In the genomic region with DNA sequence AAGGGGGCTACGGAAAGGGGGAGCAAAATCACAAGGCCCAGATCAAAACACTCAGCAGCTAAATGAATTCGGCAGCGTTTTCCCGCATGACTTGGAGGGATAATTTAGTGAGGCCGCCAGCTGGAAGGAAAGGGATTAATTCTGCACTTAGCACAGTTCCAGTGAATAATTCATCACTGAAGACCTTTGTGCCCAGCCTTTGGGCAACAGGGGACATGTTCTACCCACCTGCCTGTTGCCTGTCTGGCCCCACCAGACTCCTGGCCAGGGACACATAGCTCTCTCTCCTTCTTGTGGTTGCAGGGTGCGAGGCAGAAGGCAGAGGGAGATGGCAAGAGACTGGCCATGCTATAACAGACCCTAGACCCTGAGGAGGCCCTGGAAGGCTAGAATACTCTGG, we compare ENCODE assay signal across 16 mouse cellular contexts. TPM values are rescaled to one million over a fixed set of nuclear protein-coding genes. Genes with fewer than 3 reads are reported as not detected.
DNase-seq lines count a peak whose midpoint lies in the region; ATAC-seq and TF ChIP-seq lines count a peak whose summit lies in the region.
"Had no signal": no experiment of that assay in that cellular context is flagged by ENCODE, and none has a peak within 500 bp of the region (broad histone marks: within the 10 kb centered on the region; RNA-seq: fewer than 3 reads in every experiment).

No protein-coding gene starts in this region.

- H3K4me2 ChIP-seq in embryonic facial prominence, embryonic 11.5 days (ENCODE audit: low read depth, low read length) = no peak overlapping the region
- no peak overlapping the region for H3K4me2 ChIP-seq in forebrain, postnatal 0 days (ENCODE audit: low read depth)
- no peak overlapping the region for H3K4me2 ChIP-seq in midbrain, embryonic 13.5 days (replicated peaks)
- H3K4me2 ChIP-seq: lung, embryonic 15.5 days; neural tube, embryonic 12.5 days had no signal

- no peak for TF ChIP-seq POLR2A in cortical plate, adult 2 months (IDR thresholded peaks at IDR 0.05; ENCODE audit: extremely low read depth, insufficient read depth, low read length)

- WGBS in embryonic facial prominence, embryonic 11.5 days = 39% methylated on average over 6 of the region's 6 CpGs
- 46% methylated on average over 6 of the region's 6 CpGs for WGBS in embryonic facial prominence, embryonic 10.5 days
- WGBS in forebrain, postnatal 0 days = 6% methylated on average over 6 of the region's 6 CpGs
- WGBS in midbrain, embryonic 13.5 days = 13% methylated on average over 6 of the region's 6 CpGs

- H3K4me1 ChIP-seq in embryonic facial prominence, embryonic 11.5 days (ENCODE audit: control insufficient read depth, insufficient read depth, low read length) = no peaks in the 10 kb centered on the region
- peaks cover 43% of the 10 kb centered on the region for H3K4me1 ChIP-seq in embryonic facial prominence, embryonic 10.5 days
- peaks cover 12% of the 10 kb centered on the region for H3K4me1 ChIP-seq in cortical plate, adult 2 months (ENCODE audit: control insufficient read depth, insufficient read depth, low read length)
- H3K4me1 ChIP-seq in forebrain, postnatal 0 days (ENCODE audit: insufficient read depth) = peaks cover 22% of the 10 kb centered on the region
- H3K4me1 ChIP-seq in midbrain, embryonic 13.5 days (replicated peaks) = peaks cover 72% of the 10 kb centered on the region

- H3K9ac ChIP-seq in embryonic facial prominence, embryonic 11.5 days (replicated peaks; ENCODE audit: low read length) = no peak overlapping the region
- H3K9ac ChIP-seq in forebrain, postnatal 0 days = peak overlapping the region; percentile 25; the same call in 1 of the 2 replicates
- no peak overlapping the region for H3K9ac ChIP-seq in midbrain, embryonic 13.5 days (replicated peaks)
- H3K9ac ChIP-seq: lung, embryonic 15.5 days; neural tube, embryonic 12.5 days had no signal

- intact Hi-C loops in heart, postnatal 10 days (cut with DNase I) = no loop called here

- no peak for DNase-seq in embryonic facial prominence, embryonic 11.5 days (ENCODE audit: low spot score)
- DNase-seq in embryonic facial prominence, embryonic 10.5 days (ENCODE audit: low spot score) = no peak
- peak; percentile 77 for DNase-seq in forebrain, postnatal 0 days
- no peak for DNase-seq in gastrocnemius, adult 18-20 months (ENCODE audit: low spot score)
- DNase-seq in heart, postnatal 10 days = no peak
- DNase-seq: heart, adult 2 months; heart, postnatal 36 days; right cerebral cortex, adult 18-20 months had no signal

- H3K27ac ChIP-seq in embryonic facial prominence, embryonic 11.5 days (replicated peaks; ENCODE audit: low read depth, low read length) = 0 out of 2 replicates have a peak overlapping the region, but pooled peaks have one; percentile 20
- H3K27ac ChIP-seq in embryonic facial prominence, embryonic 10.5 days (replicated peaks) = no peak overlapping the region; the same call in 1 of the 2 replicates
- H3K27ac ChIP-seq in cortical plate, adult 2 months (ENCODE audit: insufficient read depth, low read length) = peak overlapping the region; percentile 51; the same call in 1 of the 2 replicates
- peak overlapping the region; percentile 76 for H3K27ac ChIP-seq in forebrain, postnatal 0 days (ENCODE audit: low read depth, low read length)
- H3K27ac ChIP-seq in midbrain, embryonic 13.5 days = peak overlapping the region; percentile 89
- H3K27ac ChIP-seq: heart, adult 2 months; lung, embryonic 15.5 days; neural tube, embryonic 12.5 days had no signal

- H3K4me3 ChIP-seq in embryonic facial prominence, embryonic 11.5 days (ENCODE audit: low read depth, low read length) = no peak overlapping the region
- no peak overlapping the region for H3K4me3 ChIP-seq in embryonic facial prominence, embryonic 10.5 days
- H3K4me3 ChIP-seq in cortical plate, adult 2 months (ENCODE audit: insufficient read depth, low read length) = no peak overlapping the region
- H3K4me3 ChIP-seq in forebrain, postnatal 0 days (ENCODE audit: low read depth, low read length) = no peak overlapping the region
- H3K4me3 ChIP-seq in midbrain, embryonic 13.5 days (replicated peaks) = no peak overlapping the region
- H3K4me3 ChIP-seq: heart, adult 2 months; lung, embryonic 15.5 days; neural tube, embryonic 12.5 days had no signal

- no peaks in the 10 kb centered on the region for H3K36me3 ChIP-seq in embryonic facial prominence, embryonic 11.5 days (replicated peaks; ENCODE audit: control insufficient read depth, insufficient read depth, low read depth, low read length)
- H3K36me3 ChIP-seq in embryonic facial prominence, embryonic 10.5 days (replicated peaks) = no peaks in the 10 kb centered on the region
- H3K36me3 ChIP-seq in forebrain, postnatal 0 days (ENCODE audit: insufficient read depth) = no peaks in the 10 kb centered on the region
- H3K36me3 ChIP-seq in midbrain, embryonic 13.5 days = no peaks in the 10 kb centered on the region
- H3K36me3 ChIP-seq: lung, embryonic 15.5 days; neural tube, embryonic 12.5 days had no signal

- H3K9me3 ChIP-seq in embryonic facial prominence, embryonic 11.5 days (replicated peaks; ENCODE audit: control insufficient read depth, low read length) = no peaks in the 10 kb centered on the region
- H3K9me3 ChIP-seq in embryonic facial prominence, embryonic 10.5 days = no peaks in the 10 kb centered on the region
- no peaks in the 10 kb centered on the region for H3K9me3 ChIP-seq in forebrain, postnatal 0 days (ENCODE audit: low read length)
- no peaks in the 10 kb centered on the region for H3K9me3 ChIP-seq in midbrain, embryonic 13.5 days
- H3K9me3 ChIP-seq: lung, embryonic 15.5 days; neural tube, embryonic 12.5 days had no signal

- no peak for ATAC-seq in embryonic facial prominence, embryonic 11.5 days (replicated peaks; ENCODE audit: insufficient number of reproducible peaks, low FRiP score, low TSS enrichment, low read depth)
- ATAC-seq in forebrain, postnatal 0 days = peak; percentile 37
- peak; percentile 65 for ATAC-seq in midbrain, embryonic 13.5 days
- ATAC-seq in inflammation-experienced regulatory T-cells, adult 6 months = no peak
- ATAC-seq: Patski had no signal

- H3K27me3 ChIP-seq in embryonic facial prominence, embryonic 11.5 days (ENCODE audit: control insufficient read depth, insufficient read depth, low read length) = no peaks in the 10 kb centered on the region; the same call in 1 of the 2 replicates
- peaks cover 33% of the 10 kb centered on the region; the same call in 1 of the 2 replicates for H3K27me3 ChIP-seq in embryonic facial prominence, embryonic 10.5 days (replicated peaks; ENCODE audit: low read depth, poor library complexity, severe bottlenecking)
- H3K27me3 ChIP-seq in forebrain, postnatal 0 days (ENCODE audit: insufficient read depth, low read length) = no peaks in the 10 kb centered on the region
- no peaks in the 10 kb centered on the region; the same call in 1 of the 2 replicates for H3K27me3 ChIP-seq in midbrain, embryonic 13.5 days

- no peak for TF ChIP-seq CTCF in cortical plate, adult 2 months (IDR thresholded peaks at IDR 0.05; ENCODE audit: extremely low read depth, insufficient read depth, low read length)
- TF ChIP-seq CTCF in forebrain, postnatal 0 days (IDR thresholded peaks at IDR 0.05; ENCODE audit: low read depth) = no peak

RNA-seq across cellular contexts. Expression of a gene that starts 1.9 kb away (rescaled TPM):
- 38.0 and 44.8 TPM in 2 replicates for polyA plus RNA-seq in embryonic facial prominence, embryonic 11.5 days (2014; fragmentation: Nextera tagmentation; extraction: Ambion mirVana)
- polyA plus RNA-seq in embryonic facial prominence, embryonic 10.5 days (2016; fragmentation: Nextera tagmentation; extraction: Ambion mirVana) = 33.6 and 47.2 TPM in 2 replicates
- polyA plus RNA-seq in cortical plate, adult 2 months (2012; rRNA removed) = 6.8 and 9.9 TPM in 2 replicates
- 13.9 and 16.2 TPM in 2 replicates for total RNA-seq in forebrain, postnatal 0 days (2014; rRNA removed)
- 9.6 and 11.0 TPM in 2 replicates for polyA plus RNA-seq in forebrain, postnatal 0 days (2015; fragmentation: Nextera tagmentation; extraction: Ambion mirVana)
- 8.1 and 9.9 TPM in 2 replicates for polyA plus RNA-seq in midbrain, embryonic 13.5 days (2015; fragmentation: Nextera tagmentation; extraction: Ambion mirVana)
- polyA plus RNA-seq in inflammation-experienced regulatory T-cells, adult 6 months (2017; shearing (Covaris generic)) = 1 to 10 TPM in 2 of 3 experiments, not detected in 1; 4.0 to 5.3 TPM
- under 1 TPM; 0.16 to 0.90 TPM for total RNA-seq in gastrocnemius, adult 18-20 months (2021)
- total RNA-seq in heart, postnatal 10 days (2021) = under 1 TPM; 0.12 to 0.20 TPM
- total RNA-seq: liver, adult 2 months; megakaryocyte, adult 5-6 weeks had no signal
- polyA plus RNA-seq: liver, adult 2 months had no signal

RNA-seq across cellular contexts. Expression of a gene that starts 53.1 kb away (rescaled TPM):
- polyA plus RNA-seq in embryonic facial prominence, embryonic 11.5 days (2014; fragmentation: Nextera tagmentation; extraction: Ambion mirVana) = 0.54 and 0.77 TPM in 2 replicates
- 0.36 and 0.56 TPM in 2 replicates for polyA plus RNA-seq in embryonic facial prominence, embryonic 10.5 days (2016; fragmentation: Nextera tagmentation; extraction: Ambion mirVana)
- 1.5 and 1.7 TPM in 2 replicates for polyA plus RNA-seq in cortical plate, adult 2 months (2012; rRNA removed)
- 0.38 and 3.0 TPM in 2 replicates for total RNA-seq in forebrain, postnatal 0 days (2014; rRNA removed)
- polyA plus RNA-seq in forebrain, postnatal 0 days (2015; fragmentation: Nextera tagmentation; extraction: Ambion mirVana) = 1.1 and 1.5 TPM in 2 replicates
- 0.73 and 0.80 TPM in 2 replicates for polyA plus RNA-seq in midbrain, embryonic 13.5 days (2015; fragmentation: Nextera tagmentation; extraction: Ambion mirVana)
- not detected for polyA plus RNA-seq in inflammation-experienced regulatory T-cells, adult 6 months (2017; shearing (Covaris generic))
- not detected for total RNA-seq in gastrocnemius, adult 18-20 months (2021)
- total RNA-seq in heart, postnatal 10 days (2021) = not detected
- total RNA-seq: heart, adult 2 months; heart, postnatal 36 days; liver, adult 2 months; megakaryocyte, adult 5-6 weeks had no signal
- polyA plus RNA-seq: liver, adult 2 months had no signal

RNA-seq across cellular contexts. Expression of a gene that starts 59.3 kb away (rescaled TPM):
- polyA plus RNA-seq in embryonic facial prominence, embryonic 11.5 days (2014; fragmentation: Nextera tagmentation; extraction: Ambion mirVana) = 0.18 TPM in 1 of 2 replicates, not detected in the other
- not detected in 2 replicates for polyA plus RNA-seq in embryonic facial prominence, embryonic 10.5 days (2016; fragmentation: Nextera tagmentation; extraction: Ambion mirVana)
- 8.3 and 9.0 TPM in 2 replicates for polyA plus RNA-seq in cortical plate, adult 2 months (2012; rRNA removed)
- total RNA-seq in forebrain, postnatal 0 days (2014; rRNA removed) = 0.29 and 1.2 TPM in 2 replicates
- 0.77 and 0.88 TPM in 2 replicates for polyA plus RNA-seq in forebrain, postnatal 0 days (2015; fragmentation: Nextera tagmentation; extraction: Ambion mirVana)
- 0.30 and 0.38 TPM in 2 replicates for polyA plus RNA-seq in midbrain, embryonic 13.5 days (2015; fragmentation: Nextera tagmentation; extraction: Ambion mirVana)
- polyA plus RNA-seq in inflammation-experienced regulatory T-cells, adult 6 months (2017; shearing (Covaris generic)) = under 1 TPM in 1 of 3 experiments, not detected in 2; 0.12 TPM
- total RNA-seq in gastrocnemius, adult 18-20 months (2021) = under 1 TPM; 0.24 to 0.34 TPM
- under 1 TPM; 0.35 to 0.50 TPM for total RNA-seq in heart, postnatal 10 days (2021)
- total RNA-seq: liver, adult 2 months had no signal
- polyA plus RNA-seq: liver, adult 2 months; neural tube, embryonic 12.5 days had no signal

Comparison
In these comparisons a context has a peak if more than half of its experiments do, and no peak if none do; other contexts are left out.
1. ATAC-seq: peak in forebrain, postnatal 0 days (single experiment) and midbrain, embryonic 13.5 days (single experiment); none in embryonic facial prominence, embryonic 11.5 days (single experiment) and inflammation-experienced regulatory T-cells, adult 6 months (single experiment).